Mouse (Mus musculus) forebrain, embryonic 11.5 days (tissue): ENCODE results near the gene Ankrd27. TPM values are rescaled to one million over a fixed set of nuclear protein-coding genes. Genes with fewer than 3 reads are reported as not detected.

Source experiments
- ATAC-seq: fragments of 200-750 bp; cut with Nextera tagmentation; replicated peaks from 2 replicates; pipeline ENCODE4 v1.8.0; 2017; ENCODE audit warnings: moderate TSS enrichment; ENCODE audit not compliant: low FRiP score
- DNase-seq: peaks from one replicate; pipeline ENCODE4 v3.0.0-alpha.2; 2017; ENCODE audit warnings: low spot score
- H3K27ac ChIP-seq: fragments of 300-500 bp; sonication (generic); 2 replicates; pipeline ENCODE4 v1.5.1; 2014; ENCODE audit warnings: low read depth, low read length
- H3K27me3 ChIP-seq: fragments of 300-500 bp; sonication (generic); 2 replicates; pipeline ENCODE4 v1.6.1; 2014; ENCODE audit warnings: mild to moderate bottlenecking, low read length, mixed read lengths; ENCODE audit not compliant: control insufficient read depth, insufficient read depth
- H3K36me3 ChIP-seq: fragments of 300-500 bp; sonication (generic); 2 replicates; pipeline ENCODE4 v1.6.1; 2014; ENCODE audit warnings: mild to moderate bottlenecking, low read length, moderate library complexity, mixed read lengths; ENCODE audit not compliant: control insufficient read depth, insufficient read depth
- H3K4me1 ChIP-seq: fragments of 300-500 bp; sonication (generic); replicated peaks from 2 replicates; pipeline ENCODE4 v1.6.1; 2014; ENCODE audit warnings: low read length, mixed read lengths; ENCODE audit not compliant: control insufficient read depth, insufficient read depth
- H3K4me2 ChIP-seq: fragments of 300-500 bp; sonication (generic); 2 replicates; pipeline ENCODE4 v1.6.1; 2014; ENCODE audit warnings: low read depth, mild to moderate bottlenecking, low read length, moderate library complexity, mixed read lengths; ENCODE audit not compliant: severe bottlenecking
- H3K4me3 ChIP-seq: fragments of 300-500 bp; sonication (generic); 2 replicates; pipeline ENCODE4 v1.5.1; 2014; ENCODE audit warnings: low read depth, low read length
- H3K9ac ChIP-seq: fragments of 300-500 bp; sonication (generic); 2 replicates; pipeline ENCODE4 v1.6.1; 2014; ENCODE audit warnings: low read length
- H3K9me3 ChIP-seq: fragments of 300-500 bp; sonication (generic); 2 replicates; pipeline ENCODE4 v1.6.1; 2016; ENCODE audit warnings: low read length, mixed read lengths; ENCODE audit not compliant: control insufficient read depth
- WGBS: fragments of 180-500 bp; shearing (Covaris S2); extraction: QIAGEN DNeasy Blood & Tissue Kit; methylation state at CpG from one replicate; pipeline ENCODE4 v1.1.7; 2014; 5-methylcytosine and 5-hydroxymethylcytosine counted together
- polyA plus RNA-seq: library from polyadenylated mRNA; unstranded; fragments of >200 nt; fragmentation: Nextera tagmentation; extraction: Ambion mirVana; gene quantifications from 2 replicates; pipeline ENCODE4 v1.2.1, GENCODE M21; 2014

The Ankrd27 gene
- polyA plus RNA-seq, 1 experiment from 2014 or later, result 30.5 TPM

DNA sequence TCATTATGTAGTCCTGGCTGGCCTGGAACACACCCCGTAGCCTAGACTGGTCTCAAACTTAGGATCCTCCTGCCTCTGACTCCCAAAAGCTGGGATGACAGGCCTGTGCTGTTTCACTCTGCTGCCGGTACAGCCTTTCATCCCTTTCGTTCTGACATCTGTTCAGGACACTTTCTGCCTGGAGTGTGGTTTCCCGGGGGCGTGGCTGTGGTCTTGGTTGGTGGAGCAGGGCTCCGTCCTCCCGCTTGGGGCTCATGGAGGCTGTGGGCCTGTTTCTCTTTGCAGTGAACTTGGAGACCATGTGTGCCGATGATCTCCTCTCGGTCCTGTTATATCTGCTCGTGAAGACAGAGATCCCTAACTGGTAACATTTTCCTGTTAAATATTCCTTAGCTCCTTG is 20.8 kb downstream of the Ankrd27 start:
- WGBS, result 94% methylated on average over 10 of the region's 10 CpGs
- Histone ChIP-seq H3K27me3 (no peaks in the 10 kb centered on the region), H3K4me1 (no peaks in the 10 kb centered on the region), H3K4me3 (no peak overlapping the region), H3K27ac (no peak overlapping the region), H3K36me3 (peaks cover 7% of the 10 kb centered on the region; the same call in 1 of the 2 replicates), H3K9ac (no peak overlapping the region), H3K4me2 (no peak overlapping the region), H3K9me3 (no peaks in the 10 kb centered on the region)
- DNase-seq (no peak), ATAC-seq (no peak)

DNA sequence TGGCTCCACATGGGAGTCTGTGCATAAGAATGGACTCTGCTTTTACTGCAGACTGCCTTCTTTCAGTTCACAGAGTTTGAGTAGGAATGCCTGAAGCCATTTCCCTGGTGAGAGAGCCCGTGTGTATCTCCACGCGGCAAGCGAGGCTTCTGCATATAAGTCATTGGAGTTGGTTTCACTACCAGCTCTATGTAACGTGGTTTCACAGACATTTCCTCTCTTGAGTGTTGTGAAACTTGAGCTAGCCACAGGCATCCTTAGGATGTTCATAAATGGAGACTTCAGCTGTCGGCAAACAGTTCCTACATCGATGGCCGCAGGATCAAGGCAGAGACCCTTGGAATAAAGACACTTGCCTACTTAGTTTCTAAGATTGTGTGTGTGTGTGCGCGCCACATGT is 23.2 kb downstream of the Ankrd27 start:
- H3K9me3 ChIP-seq, result no peaks in the 10 kb centered on the region
- H3K4me3 ChIP-seq, result no peak overlapping the region
- H3K36me3 ChIP-seq, result no peaks in the 10 kb centered on the region; the same call in 1 of the 2 replicates

DNA sequence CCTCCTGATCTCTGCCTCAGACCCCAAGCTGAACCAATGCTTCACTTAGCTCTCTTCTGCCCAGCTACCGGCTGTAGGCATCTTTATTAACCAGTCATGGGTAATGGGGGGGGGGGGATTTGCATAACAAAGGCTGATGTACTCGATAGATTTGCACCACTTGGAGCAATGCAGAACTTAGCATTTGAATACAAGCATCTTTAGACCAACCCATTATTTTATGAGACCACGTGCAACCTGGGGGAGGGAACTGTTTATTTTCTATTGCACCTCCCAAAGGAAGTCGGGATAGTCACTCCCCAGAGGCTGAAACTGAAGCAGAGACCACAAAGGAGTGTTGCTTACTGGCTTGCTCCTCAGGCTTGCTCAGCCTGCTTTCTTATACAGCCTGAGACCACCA is 31.5 kb downstream of the Ankrd27 start:
- Histone ChIP-seq H3K4me3 (no peak overlapping the region), H3K4me1 (no peaks in the 10 kb centered on the region; the same call in 1 of the 2 replicates), H3K27ac (no peak overlapping the region), H3K36me3 (peaks cover 3% of the 10 kb centered on the region; the same call in 1 of the 2 replicates), H3K9me3 (no peaks in the 10 kb centered on the region), H3K9ac (no peak overlapping the region), H3K27me3 (no peaks in the 10 kb centered on the region), H3K4me2 (no peak overlapping the region)
- no peak for DNase-seq
- ATAC-seq, result no peak
- WGBS, result 50% methylated on average over 4 of the region's 4 CpGs

More for the DNA sequence above, 23.2 kb downstream of the Ankrd27 start:
- Histone ChIP-seq H3K27me3 (no peaks in the 10 kb centered on the region), H3K4me1 (no peaks in the 10 kb centered on the region), H3K4me2 (no peak overlapping the region), H3K27ac (no peak overlapping the region), H3K9ac (no peak overlapping the region)
- DNase-seq (no peak), ATAC-seq (no peak)
- 95% methylated on average over 10 of the region's 10 CpGs for WGBS

DNA sequence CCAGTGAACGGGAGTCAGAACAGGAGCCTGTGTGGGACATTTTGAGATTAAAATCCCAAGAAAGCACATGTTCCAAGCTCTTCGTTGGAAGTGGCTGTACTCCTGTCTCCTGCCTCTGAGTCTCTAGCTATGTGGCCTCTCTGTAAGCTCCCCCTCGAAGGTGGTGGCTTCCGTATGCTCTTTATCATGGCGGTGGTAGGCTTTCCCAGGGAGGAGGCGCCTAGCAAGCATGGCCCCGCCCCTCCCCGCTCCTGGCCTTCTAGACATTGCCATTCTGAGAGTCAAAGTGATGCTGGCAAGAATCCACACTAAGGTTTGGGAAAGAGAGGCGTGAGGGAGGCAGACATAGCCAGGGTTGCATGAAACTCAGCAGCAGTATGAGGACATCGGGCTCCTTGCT is 36.6 kb downstream of the Ankrd27 start:
- Histone ChIP-seq H3K27me3 (no peaks in the 10 kb centered on the region), H3K4me2 (no peak overlapping the region), H3K4me3 (no peak overlapping the region), H3K9me3 (no peaks in the 10 kb centered on the region), H3K9ac (no peak overlapping the region), H3K36me3 (peaks cover 3% of the 10 kb centered on the region; the same call in 1 of the 2 replicates), H3K4me1 (no peaks in the 10 kb centered on the region; the same call in 1 of the 2 replicates), H3K27ac (no peak overlapping the region)
- no peak for DNase-seq
- ATAC-seq, result no peak
- WGBS, result 91% methylated on average over 10 of the region's 10 CpGs

DNA sequence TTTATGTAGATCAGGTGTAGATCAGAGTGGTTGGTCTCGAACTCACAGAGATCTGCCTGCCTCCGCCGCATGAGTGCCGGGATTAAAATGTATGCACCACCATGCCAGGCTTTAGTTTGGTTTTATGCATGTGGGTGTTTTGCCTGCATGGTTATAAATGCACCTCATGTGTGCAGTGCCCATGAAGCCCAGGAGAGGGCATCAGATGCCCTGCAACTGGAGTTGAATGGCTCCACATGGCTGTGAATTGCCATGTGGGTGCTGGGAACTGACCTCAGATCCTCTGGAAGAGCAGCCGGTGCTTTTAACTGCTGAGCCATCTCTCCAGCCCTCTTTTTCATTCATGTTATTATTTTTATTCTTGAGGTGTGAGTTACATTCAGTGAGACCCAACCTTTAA is 40.0 kb downstream of the Ankrd27 start:
- Histone ChIP-seq H3K27ac (no peak overlapping the region), H3K27me3 (no peaks in the 10 kb centered on the region), H3K4me2 (no peak overlapping the region), H3K9ac (no peak overlapping the region), H3K4me1 (no peaks in the 10 kb centered on the region), H3K4me3 (no peak overlapping the region), H3K36me3 (peaks cover 4% of the 10 kb centered on the region; the same call in 1 of the 2 replicates), H3K9me3 (no peaks in the 10 kb centered on the region)
- ATAC-seq (no peak), DNase-seq (no peak)
- WGBS, result 96% methylated on average over 5 of the region's 5 CpGs

DNA sequence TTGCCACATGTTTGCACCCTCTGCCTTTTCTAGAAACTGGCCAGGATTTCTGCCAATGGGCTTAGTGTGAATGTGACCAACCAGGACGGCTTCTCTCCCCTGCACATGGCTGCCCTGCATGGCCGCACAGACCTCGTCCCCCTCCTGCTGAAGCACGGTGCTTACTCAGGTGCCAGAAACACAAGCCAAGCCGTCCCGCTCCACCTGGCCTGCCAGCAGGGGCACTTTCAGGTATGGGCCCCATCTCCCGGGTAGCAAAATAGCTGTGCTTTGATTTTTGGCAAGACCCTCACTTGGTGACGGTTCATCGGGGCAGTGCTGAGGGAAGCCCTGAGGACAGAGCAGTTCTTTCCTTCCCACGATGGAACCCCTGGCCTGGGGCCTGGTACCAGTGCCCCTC is 41.3 kb downstream of the Ankrd27 start:
- Histone ChIP-seq H3K9ac (no peak overlapping the region), H3K27ac (no peak overlapping the region), H3K36me3 (peaks cover 4% of the 10 kb centered on the region; the same call in 1 of the 2 replicates), H3K9me3 (no peaks in the 10 kb centered on the region), H3K27me3 (no peaks in the 10 kb centered on the region), H3K4me1 (no peaks in the 10 kb centered on the region), H3K4me2 (no peak overlapping the region), H3K4me3 (no peak overlapping the region)
- 94% methylated on average over 10 of the region's 10 CpGs for WGBS
- no peak for DNase-seq
- ATAC-seq, result no peak

DNA sequence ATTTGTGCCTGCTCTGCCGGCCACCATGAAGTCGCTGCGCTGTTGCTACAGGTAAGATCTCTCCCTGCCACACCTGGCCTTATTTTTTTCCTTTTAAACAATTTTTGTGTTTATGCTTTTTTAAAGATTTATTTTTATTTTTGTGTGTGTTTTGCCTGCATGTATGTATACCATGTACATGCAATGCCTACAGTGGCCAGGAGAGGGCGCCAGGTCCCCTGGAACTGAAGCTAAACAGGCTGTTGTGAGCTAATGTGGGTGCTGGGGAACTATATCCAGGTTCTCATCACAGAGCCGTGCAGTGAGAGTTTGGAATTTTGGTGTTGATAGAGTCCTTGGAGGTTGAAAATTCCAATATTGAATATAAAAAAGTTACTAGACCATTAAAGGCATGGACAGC is 42.5 kb downstream of the Ankrd27 start:
- peaks cover 4% of the 10 kb centered on the region for H3K36me3 ChIP-seq
- no peaks in the 10 kb centered on the region for H3K27me3 ChIP-seq
- H3K4me1 ChIP-seq, result no peaks in the 10 kb centered on the region
- H3K4me2 ChIP-seq, result no peak overlapping the region
- H3K9me3 ChIP-seq, result no peaks in the 10 kb centered on the region
- H3K4me3 ChIP-seq, result no peak overlapping the region
- H3K27ac ChIP-seq, result no peak overlapping the region
- 71% methylated on average over 5 of the region's 5 CpGs for WGBS
- ATAC-seq (no peak), DNase-seq (peak; percentile 76)
- H3K9ac ChIP-seq, result no peak overlapping the region

DNA sequence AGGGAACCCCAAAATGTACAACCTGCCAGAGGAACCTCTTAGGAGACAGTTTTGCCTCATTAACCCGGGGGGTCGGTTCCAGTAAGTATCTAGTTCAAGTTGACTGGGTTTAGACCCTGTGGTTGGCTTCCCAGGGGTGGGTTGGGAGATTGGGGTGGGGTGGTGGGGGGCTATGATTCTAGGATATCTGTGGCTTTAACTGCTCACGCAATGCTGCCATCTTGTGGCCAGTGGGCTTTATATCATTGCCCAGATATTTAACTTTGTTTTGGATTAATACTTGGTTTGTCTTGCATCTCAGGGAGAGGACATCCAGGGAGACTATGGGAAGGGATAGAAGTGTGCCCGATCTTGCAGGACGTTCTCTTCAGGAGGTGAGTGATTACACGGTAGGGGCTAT is 50.2 kb downstream of the Ankrd27 start:
- no peak overlapping the region for H3K4me2 ChIP-seq
- no peaks in the 10 kb centered on the region for H3K27me3 ChIP-seq
- H3K36me3 ChIP-seq, result peaks cover 7% of the 10 kb centered on the region
- no peak overlapping the region for H3K9ac ChIP-seq
- WGBS, result 75% methylated on average over 6 of the region's 6 CpGs
- no peaks in the 10 kb centered on the region for H3K9me3 ChIP-seq
- no peak overlapping the region for H3K4me3 ChIP-seq
- ATAC-seq (no peak), DNase-seq (peak; percentile 63)
- H3K4me1 ChIP-seq, result no peaks in the 10 kb centered on the region
- H3K27ac ChIP-seq, result no peak overlapping the region

DNA sequence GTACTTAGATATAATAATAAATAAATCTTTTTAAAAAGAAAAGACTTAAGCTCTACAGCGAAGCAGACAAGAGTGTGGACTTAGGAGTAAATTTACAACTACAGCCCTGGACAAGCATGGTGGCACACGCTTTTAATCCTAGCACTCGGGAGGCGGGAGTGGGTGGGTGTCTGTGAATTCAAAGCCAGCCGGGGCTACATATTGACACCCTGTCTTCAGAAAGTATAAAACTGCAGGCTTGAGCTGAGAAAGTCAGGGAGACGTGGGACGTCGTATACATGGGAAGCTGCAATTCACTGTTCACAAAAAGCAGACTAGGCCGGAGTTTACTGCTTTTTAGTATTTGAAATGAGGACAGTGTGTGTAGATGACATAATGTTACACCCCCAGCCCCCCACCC is 50.8 kb downstream of the Ankrd27 start:
- Histone ChIP-seq H3K27ac (no peak overlapping the region), H3K4me1 (no peaks in the 10 kb centered on the region), H3K36me3 (peaks cover 9% of the 10 kb centered on the region), H3K27me3 (no peaks in the 10 kb centered on the region), H3K9ac (no peak overlapping the region), H3K9me3 (no peaks in the 10 kb centered on the region), H3K4me3 (no peak overlapping the region), H3K4me2 (no peak overlapping the region)
- WGBS, result 97% methylated on average over 9 of the region's 9 CpGs
- ATAC-seq (no peak), DNase-seq (no peak)
